Mouse (Mus musculus): Measurements from ENCODE around the gene Asb9. TPM values are rescaled to one million over a fixed set of nuclear protein-coding genes. Genes with fewer than 3 reads are reported as not detected.

Asb9 gene
- not detected in 2 replicates for polyA plus RNA-seq (2012; rRNA removed)

- no peak for DNase-seq (ENCODE audit: low read depth, low spot score)
- WGBS: 63% methylated on average over 10 of the region's 10 CpGs
These were observed at the start of gene Asb9 for GRCm38 (mm10) chrX:164505709-164506498. Gene Asb9, plus strand, starts transcription at chrX:164506327.

- 60% methylated on average over 5 of the region's 6 CpGs for WGBS
- DNase-seq (ENCODE audit: low read depth, low spot score): no peak
These were observed 46.8 kb upstream of the Asb9 start for GRCm38 (mm10) chrX:164459205-164459878.

GRCm38 (mm10) chrX:164502258-164502657 lies 3.9 kb upstream of the Asb9 start:
- DNase-seq (ENCODE audit: low read depth, low spot score): no peak
- 61% methylated on average over 2 of the region's 2 CpGs for WGBS

- no peak for DNase-seq (ENCODE audit: low read depth, low spot score)
These were observed 941 bp downstream of the Asb9 start for GRCm38 (mm10) chrX:164507068-164507467.

GRCm38 (mm10) chrX:164508728-164509127 lies 2.6 kb downstream of the Asb9 start:
- no peak for DNase-seq (ENCODE audit: low read depth, low spot score)
- WGBS: 26% methylated on average over 3 of the region's 3 CpGs

More at GRCm38 (mm10) chrX:164507068-164507467, 941 bp downstream of the Asb9 start:
- 78% methylated on average over 4 of the region's 4 CpGs for WGBS

- DNase-seq (ENCODE audit: low read depth, low spot score): no peak
These were observed 16.0 kb downstream of the Asb9 start for GRCm38 (mm10) chrX:164522138-164522537.

GRCm38 (mm10) chrX:164526566-164526965 lies 20.4 kb downstream of the Asb9 start:
- WGBS: 22% methylated on average over 1 of the region's 1 CpGs
- no peak for DNase-seq (ENCODE audit: low read depth, low spot score)

GRCm38 (mm10) chrX:164541436-164542317 lies 35.5 kb downstream of the Asb9 start:
- 34% methylated on average over 11 of the region's 11 CpGs for WGBS
- DNase-seq (ENCODE audit: low read depth, low spot score): peak; percentile 4

- 47% methylated on average over 1 of the region's 1 CpGs for WGBS
- DNase-seq (ENCODE audit: low read depth, low spot score): no peak
These were observed 64.1 kb downstream of the Asb9 start for GRCm38 (mm10) chrX:164570195-164570594.

GRCm38 (mm10) chrX:164576967-164577366 lies 70.8 kb downstream of the Asb9 start:
- no peak for DNase-seq (ENCODE audit: low read depth, low spot score)
- 36% methylated on average over 3 of the region's 3 CpGs for WGBS

Other genes starting within 250 kb of the Asb9 start
- gene Bmx, start 248.1 kb upstream of the Asb9 start, polyA plus RNA-seq (2012; rRNA removed): 0.47 and 0.51 TPM in 2 replicates
- gene Pir, start 237.0 kb upstream of the Asb9 start, polyA plus RNA-seq (2012; rRNA removed): 1.4 and 1.5 TPM in 2 replicates
- gene Vegfd, start 132.9 kb upstream of the Asb9 start, polyA plus RNA-seq (2012; rRNA removed): 1.7 TPM in 2 replicates
- gene Piga, start 86.5 kb upstream of the Asb9 start, polyA plus RNA-seq (2012; rRNA removed): 4.4 and 6.2 TPM in 2 replicates
- 0.16 and 0.26 TPM in 2 replicates for gene Asb11, start 69.3 kb upstream of the Asb9 start, polyA plus RNA-seq (2012; rRNA removed)

All from large intestine, adult 2 months (tissue).